Mouse (Mus musculus) left cerebral cortex, postnatal 14 days (tissue): ENCODE data around the gene Lhfpl5. TPM values are rescaled to one million over a fixed set of nuclear protein-coding genes. Genes with fewer than 3 reads are reported as not detected.
"Not testable (repeated sequence)": the region's sequence is repeated elsewhere in the genome, so short reads cannot be mapped to it uniquely, and the experiment has no call there.

Experiments used
- DNase-seq, 2 experiments: peaks; one replicate each; pipeline ENCODE4 v3.0.0; 2021 to 2022; ENCODE audit warnings: low spot score in 2 of 2, mixed read lengths in 1 of 2
- intact Hi-C: fragments of 180-260 bp; cut with DNase I; formaldehyde crosslinking; loops from one replicate; pipeline ENCODE4 v1.15.1; 2025
- long read RNA-seq, 2 experiments: library from polyadenylated mRNA; stranded (forward); transcript quantifications; one replicate each; pipeline ENCODE4 v2.0.0; 2021
- total RNA-seq, 2 experiments: library from RNA; stranded (reverse); gene quantifications; 2 replicates each; pipeline ENCODE4 v1.2.3; 2021

Gene Lhfpl5
- 1 to 10 TPM; 2.9 to 4.1 TPM for total RNA-seq
- long read RNA-seq, experiment 1, transcript Lhfpl5-201 (4 exons, 1,313 nt) = major isoform, 5 of 6 reads
- long read RNA-seq, experiment 1, partial matches to known transcripts = 1 of 6 reads
- long read RNA-seq, experiment 1, other reads (novel, unspliced or antisense) = 0 of 6 reads
- long read RNA-seq, experiment 2, partial matches to known transcripts = 0 of 3 reads
- long read RNA-seq, experiment 2, other reads (novel, unspliced or antisense) = 0 of 3 reads

DNA sequence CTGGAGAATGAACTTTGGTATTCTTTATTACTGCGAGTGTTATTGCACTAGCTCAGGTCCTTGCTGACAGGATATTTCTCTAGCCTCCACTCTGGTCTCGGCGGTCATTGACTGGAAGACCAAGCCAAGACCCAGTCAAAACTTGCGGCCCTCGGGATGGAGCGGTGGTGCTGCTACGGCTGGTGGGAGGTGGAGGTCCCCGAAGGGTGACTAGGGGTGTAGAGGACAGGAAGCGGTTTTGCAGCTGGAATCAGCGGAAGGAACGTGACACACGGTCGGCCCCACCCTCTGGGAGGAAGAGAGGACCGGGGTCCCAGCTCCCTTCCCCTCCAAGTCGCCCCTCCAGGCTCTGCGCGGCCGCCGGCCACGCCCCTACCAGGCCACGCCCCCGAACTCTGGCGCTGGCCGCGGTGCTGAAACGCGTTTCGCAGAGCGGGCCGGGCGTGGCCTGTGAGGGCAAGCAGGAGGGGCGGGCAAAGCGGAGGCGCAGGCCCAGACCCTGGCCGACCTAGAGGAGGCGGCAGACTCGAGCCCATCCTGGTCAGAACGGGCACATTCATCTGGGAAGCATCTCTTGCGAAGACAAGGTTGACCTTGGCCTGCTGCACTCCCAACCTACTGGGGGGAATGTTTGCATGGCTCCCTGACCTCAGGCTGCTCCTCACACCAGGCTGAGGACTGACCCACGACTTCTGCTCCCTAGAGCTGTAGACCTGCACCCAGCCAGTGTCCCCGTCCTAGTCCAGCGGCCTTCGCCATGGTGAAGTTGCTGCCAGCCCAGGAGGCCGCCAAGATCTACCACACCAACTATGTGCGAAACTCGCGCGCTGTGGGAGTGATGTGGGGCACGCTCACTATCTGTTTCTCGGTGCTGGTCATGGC is at the start of gene Lhfpl5:
Lhfpl5 (plus strand) TSS at position 398 of the 882 bp plus-strand sequence.
- intact Hi-C loops = no loop called here
- no peak for DNase-seq

DNA sequence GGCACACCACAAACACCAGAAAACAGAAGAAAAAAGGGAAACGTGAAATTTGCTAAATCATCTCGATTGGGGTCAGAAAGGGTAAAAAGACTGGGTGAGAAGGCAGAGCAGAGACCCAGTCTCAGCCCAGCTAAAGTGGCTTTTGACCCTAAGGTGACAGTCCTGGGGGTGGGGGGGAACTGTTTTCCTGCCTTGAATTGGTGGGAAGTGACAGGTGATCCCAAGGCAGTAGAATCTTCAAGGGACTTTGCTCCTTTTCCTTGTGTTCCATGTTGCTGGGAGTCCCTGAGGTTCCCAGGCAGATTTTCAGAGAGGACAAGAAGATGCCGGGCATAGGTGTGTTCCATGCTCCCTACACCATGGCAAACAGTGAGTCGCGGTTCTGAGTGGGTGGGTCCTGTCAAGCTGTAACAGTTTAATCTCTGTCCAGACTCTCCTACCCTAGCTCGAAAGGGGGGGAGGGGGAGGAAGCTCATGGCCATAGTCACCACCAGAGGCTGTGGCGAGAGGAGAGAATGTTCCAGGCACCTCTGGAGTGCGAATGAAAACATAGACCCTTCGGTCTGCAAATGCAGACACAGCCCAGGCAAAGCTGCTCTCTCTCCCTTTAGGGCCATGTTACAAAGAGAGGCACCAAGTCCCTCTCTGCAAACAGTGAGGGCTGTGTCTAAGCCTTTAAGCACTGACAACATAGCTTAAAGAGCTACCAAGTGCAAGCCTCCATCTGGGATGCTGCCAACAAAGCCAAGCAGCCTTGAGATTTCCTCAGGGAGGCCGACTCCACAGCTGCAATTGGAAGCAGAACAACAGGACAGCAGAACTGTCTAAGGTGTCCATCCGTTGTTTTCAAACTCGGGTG is 48.0 kb upstream of the Lhfpl5 start:
- no peak for DNase-seq
- intact Hi-C loops = loop anchor here (1.0 to 10.0 kb wide), 3 partner anchors 120 to 203 kb away; partner anchors contain the start of gene Rpl10a

DNA sequence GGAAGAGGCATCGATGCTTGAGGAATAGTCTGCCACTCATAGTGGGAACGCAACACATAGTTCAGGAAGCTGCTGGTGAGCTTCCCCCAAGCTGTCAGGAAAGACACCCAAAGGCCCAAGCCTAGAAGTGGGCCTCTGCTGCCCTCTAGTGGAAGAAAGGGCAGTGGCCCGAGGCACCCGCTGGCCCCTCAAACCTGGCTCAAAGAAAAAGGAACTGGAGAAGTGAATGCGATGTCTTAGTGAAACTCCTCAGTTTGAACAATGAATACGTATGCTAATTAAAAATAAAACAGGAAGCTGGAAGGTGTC is 47.4 kb upstream of the Lhfpl5 start:
- intact Hi-C loops = loop anchor here (1.0 to 10.0 kb wide), 3 partner anchors 121 to 203 kb away; partner anchors contain the start of gene Rpl10a
- DNase-seq = peak; percentile 92 to 93

DNA sequence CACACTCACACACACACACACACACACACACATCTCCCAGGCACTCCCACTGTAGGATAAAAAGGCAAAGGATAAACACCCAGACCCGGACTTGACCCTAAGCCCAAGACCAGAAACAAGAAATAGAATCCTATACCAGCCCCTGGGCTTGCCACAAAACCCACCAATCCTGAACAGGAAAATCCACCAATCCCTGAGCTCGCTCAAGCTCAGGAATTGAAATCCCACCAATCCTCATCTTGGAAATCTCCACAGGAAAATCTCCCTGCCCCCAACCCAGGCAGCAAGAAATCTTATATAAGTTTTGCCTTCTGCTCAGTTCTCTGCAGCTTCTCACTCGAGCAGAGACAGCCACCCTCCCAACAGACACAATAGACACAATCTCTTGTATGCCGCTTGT is 46.3 kb upstream of the Lhfpl5 start:
- intact Hi-C loops = loop anchor here (10.0 kb wide), 1 partner anchor 204 kb away; the partner anchor contains the start of gene Rpl10a
- no peak for DNase-seq

DNA sequence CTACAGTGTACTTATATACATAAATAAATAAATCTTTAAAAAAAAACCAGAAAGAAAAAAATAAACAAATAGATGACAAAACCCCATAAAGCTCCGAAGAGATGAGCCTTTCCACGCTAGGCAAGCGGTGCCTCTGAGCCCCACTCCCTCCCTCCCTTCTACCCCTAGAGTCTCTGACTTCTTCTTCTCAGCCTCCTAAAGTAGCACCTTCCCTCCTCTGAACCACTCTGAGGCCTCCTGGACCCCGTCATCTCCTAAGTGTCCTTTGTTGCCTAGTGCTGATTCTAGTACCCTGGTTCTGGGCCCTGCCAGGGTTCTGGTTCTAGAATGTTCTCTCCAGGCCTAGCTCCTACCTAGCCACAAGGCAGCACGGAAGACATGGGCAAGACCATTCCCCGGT is 44.9 kb upstream of the Lhfpl5 start, which contains the start of gene Armc12:
Armc12 (plus strand) TSS at position 301 of the 400 bp plus-strand sequence.
- intact Hi-C loops = no loop called here
- no peak for DNase-seq

DNA sequence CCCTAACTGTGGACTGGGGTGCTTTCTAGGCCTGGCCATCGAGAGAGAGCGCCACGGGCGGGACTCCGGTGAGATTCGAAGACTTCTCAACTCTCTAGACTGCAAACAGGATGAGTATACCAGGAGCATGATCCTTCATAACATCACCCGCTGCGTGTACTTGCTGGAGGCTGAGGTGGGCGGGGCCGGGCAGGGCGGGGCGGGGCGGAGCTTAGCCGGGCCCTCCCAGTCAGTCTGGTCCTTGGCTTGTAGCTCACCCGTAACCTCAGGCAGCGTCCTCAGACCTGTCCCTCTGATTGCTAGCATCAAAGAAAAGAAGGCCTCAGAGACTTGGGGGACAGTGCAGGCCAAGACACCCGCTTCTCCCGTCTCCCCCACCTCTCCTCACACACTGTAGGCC is 43.5 kb upstream of the Lhfpl5 start:
- DNase-seq = no peak
- intact Hi-C loops = no loop called here

DNA sequence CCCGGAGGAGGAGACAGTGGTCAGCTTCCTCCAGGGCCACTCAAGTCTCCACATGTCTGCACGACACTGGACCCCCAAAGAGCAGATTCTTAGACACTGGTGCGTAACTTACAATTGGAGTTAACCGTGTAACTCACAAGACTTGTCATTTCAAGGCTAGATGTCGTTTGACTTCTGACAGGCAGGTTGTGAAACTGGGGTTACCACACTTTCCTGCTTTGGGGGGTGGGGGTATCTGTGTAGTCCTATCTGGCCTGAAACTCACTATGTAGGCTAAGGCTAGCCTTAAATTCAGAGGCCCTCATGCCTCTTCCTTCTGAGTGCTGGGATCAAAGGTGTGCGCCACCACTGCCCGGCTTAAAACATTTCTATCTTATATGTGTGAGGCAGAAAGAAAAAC is 42.9 kb upstream of the Lhfpl5 start:
- DNase-seq = no peak
- intact Hi-C loops = no loop called here

DNA sequence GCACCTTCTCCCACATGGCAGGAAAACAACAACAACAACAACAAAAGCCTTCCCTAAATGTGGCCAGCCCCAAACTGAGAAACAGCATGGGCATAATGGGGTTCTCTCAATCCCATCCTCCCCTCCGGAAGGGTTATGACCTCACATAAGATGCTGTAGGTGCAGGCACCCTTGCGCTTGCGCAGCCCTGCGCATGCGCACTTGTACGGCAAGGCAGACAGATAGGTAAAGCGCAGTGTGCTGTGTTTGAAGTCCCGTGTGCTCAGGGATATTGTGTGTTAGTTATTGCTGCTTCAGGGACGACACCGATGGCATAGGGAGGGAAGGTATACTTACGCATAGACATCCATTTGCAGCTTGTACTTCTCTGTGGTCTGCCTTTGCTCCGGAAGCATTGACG is 42.1 kb upstream of the Lhfpl5 start:
- no peak for DNase-seq
- intact Hi-C loops = no loop called here

DNA sequence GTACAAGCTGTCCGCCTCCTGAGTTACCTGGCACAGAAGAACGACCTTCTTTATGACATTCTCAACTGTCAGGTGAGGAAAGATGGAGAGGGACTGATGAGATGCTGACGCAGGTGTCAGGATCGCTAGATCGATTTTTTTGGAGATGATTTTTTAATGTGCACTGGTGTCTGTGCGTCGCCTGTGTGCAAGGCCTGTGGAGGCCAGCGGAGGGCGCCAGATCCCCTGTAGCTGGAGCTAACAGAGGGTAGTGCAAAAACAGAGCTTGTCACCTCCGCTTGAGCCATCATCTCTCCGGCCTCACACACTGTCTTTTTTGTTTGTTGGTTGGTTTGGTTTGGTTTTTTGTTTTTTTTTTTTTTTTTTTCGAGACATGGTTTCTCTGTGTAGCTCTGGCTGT is 37.6 kb upstream of the Lhfpl5 start:
- DNase-seq = no peak
- intact Hi-C loops = no loop called here

DNA sequence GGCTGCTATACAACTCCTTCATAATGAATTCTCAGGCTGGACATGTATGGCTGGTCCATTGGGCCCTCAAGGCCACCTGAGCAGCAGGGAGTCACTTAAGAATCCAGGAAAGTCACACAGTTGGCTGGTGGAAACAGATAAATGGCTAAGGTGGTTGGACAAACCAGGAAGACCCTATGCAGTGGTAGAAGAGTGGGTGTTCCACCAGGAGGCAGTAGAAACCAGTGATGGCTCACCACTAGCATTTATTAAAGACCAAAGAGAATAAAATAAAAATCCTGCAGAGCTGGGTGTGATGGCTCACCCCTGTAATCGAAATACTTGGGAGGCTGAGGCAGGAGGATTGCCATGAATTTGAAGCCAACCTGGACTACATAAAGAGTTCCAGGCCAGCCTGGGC is 28.5 kb upstream of the Lhfpl5 start:
- intact Hi-C loops = no loop called here

DNA sequence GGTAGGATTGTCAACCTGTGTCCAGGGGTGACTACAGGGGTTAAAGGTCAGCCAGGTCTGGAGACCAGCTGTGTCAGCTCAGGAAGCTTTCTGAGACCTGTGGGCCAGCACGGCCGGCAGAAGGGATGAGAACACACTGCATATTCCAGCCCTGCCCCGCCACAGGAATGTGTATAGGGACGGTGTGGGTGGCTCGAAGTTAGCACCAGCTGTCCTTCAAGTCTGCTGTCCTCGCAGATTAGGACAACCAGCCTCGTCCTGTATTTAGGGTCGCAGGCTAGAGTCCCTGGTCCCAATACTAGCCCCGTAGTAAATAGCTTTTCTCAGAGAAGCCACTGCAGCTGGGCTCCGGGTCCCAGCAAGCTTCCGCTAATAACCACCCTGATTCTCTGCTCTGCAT is 26.9 kb upstream of the Lhfpl5 start:
- intact Hi-C loops = no loop called here
- DNase-seq = no peak

More for the DNA sequence above, 28.5 kb upstream of the Lhfpl5 start:
- no peak for DNase-seq

DNA sequence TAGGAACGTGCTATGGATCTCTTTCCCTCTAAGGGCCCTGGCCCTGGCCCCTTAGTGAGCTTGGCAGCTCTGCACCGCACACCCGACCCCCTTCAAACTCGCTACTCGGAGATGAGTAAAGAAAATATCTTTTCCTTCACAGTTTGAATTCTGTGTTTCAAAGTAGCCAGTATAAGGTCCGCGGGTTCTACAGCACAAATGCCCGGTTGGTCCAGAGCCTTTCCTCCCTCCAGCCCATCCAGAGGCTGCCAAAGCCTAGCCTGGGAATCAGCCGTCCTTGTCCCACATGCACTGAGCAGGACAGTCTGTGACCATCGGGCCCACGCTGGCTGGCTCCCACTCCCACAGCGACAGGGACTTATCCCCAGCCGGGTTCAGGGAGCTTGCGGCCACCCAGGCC is 26.3 kb upstream of the Lhfpl5 start, which contains the start of gene Clpsl2:
Clpsl2 (plus strand) TSS at position 301 of the 400 bp plus-strand sequence.
- intact Hi-C loops = no loop called here
- DNase-seq = no peak

DNA sequence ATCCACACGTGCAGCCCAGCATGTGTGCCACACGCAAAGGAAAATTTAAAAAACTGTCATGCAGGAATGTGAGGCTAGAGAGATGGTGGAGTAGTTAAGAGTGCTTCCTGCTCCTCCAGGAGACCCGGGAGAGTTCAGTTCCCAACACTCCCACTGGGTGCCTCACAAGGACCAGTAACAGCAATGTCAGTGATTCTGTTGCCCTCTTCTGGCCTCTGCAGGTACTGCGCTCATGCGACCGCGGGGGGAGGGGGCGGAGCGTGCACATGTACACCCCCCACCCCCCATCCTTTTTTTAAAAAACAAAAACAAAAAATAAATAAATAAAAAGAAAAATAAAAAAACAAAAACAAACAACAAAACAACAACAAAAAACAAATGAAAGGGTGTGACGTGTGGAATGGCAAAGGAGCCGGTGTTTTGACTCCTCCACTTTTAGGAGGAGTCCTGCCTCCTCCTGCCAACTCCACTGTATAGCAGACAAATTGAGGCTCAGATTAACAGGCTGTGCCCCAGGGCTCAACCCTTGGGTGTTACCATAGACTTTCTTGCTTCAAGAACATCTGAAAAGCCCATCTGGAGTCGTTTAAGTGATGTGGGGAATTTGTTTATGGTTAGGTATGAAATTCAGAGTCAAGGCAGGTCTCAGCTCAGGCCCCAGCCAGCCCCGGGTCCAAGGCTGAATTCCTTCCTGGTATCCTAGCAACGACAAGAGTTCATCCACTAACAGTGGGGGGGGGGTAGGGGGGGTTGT is 22.2 kb upstream of the Lhfpl5 start:
- DNase-seq = peak; percentile 74 to 90
- intact Hi-C loops = no loop called here

DNA sequence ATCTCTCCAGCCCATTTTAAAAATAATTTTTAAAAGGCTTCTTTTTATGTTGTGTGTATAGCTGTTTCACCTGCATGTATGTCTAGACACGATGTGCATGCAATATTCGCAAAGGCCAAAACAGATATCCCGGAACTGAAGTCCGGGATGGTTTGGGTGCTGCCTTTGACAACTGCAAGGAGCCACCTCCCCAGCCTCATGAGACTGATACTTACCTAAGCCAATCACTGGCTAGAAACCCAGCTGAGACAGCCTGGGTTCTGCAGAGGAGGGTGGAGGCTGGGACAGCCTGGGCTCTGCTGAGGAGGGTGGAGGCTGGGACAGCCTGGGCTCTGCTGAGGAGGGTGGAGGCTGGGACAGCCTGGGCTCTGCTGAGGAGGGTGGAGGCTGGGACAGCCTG is 21.4 kb upstream of the Lhfpl5 start:
- intact Hi-C loops, DNase-seq: not testable (repeated sequence)

DNA sequence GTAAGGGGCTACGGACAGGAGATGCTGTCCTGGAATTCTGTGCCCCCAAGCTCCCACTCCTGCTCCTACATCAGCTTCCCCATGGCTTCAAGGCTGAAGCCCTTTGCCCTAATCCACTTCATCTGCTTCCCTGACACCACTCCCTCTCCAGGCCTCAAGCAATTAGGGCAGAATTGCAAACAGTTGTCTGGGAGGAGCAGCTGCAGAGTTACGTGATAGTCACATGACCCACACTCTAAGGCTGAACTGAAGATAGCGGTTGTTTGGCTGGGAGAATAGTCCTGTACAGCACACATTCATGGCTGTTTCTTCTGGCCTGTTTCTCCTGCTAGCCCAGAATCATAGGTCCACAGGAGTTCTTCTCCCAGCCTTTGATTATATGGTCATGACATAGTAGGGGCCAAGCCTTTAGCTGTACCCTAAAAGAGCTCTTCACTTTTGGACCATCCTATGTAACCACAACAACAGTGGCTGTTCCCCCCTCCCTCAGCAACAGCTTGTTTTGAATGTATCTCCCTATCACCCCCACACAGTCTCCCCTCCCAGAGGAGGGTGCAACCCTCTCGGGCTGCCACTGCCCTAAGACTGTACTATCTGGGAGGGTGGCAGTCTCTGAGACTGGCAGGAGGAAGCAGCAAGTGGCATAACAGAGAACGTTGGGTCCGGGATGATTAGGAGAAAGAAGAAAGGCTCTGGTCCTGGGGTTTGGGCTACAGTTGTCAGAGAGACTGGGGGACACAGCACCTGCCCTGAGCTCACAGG is 18.6 kb upstream of the Lhfpl5 start:
- DNase-seq = no peak
- intact Hi-C loops = no loop called here

DNA sequence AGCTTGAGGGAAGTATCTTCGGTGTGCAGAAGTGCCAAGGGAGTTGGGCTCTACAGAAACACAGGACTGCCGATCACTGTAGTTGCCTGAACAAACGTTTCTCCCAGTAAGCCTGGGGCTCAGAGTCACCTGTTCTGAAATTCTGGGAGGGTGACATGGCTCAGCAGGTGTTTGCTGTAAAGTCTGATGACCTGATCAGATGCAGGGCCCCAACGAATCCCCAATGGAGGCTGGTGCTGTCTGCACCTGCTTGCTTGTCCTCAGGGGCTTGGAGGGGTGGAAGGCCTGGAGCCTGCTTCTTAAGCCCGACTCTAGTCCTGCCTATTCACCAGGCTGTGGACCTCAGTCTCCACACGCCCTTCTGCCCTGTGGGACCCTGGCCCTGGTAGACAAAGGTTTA is 17.7 kb upstream of the Lhfpl5 start:
- DNase-seq = no peak
- intact Hi-C loops = no loop called here

DNA sequence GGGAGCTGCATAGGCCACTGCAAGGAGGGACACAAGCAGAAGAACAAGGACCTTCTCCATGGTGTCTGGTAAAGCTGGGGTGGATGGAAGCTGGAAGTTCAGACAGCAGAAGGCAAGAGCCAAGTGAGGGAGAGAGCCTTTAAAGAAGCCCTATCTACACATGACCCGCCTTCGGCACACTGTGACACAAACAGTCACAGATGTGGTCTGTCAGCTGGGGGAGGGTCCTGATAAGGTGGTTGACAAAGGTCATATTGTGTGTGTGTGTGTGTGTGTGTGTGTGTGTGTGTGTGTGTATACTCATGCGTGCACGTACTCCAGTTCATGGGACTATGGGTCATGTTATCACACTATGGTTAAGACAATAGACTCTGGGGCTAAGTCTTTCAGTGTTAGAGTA is 14.8 kb upstream of the Lhfpl5 start, which contains the start of gene Clps:
Clps (minus strand) TSS at position 169 of the 400 bp plus-strand sequence.
- intact Hi-C loops = no loop called here
- DNase-seq = no peak

DNA sequence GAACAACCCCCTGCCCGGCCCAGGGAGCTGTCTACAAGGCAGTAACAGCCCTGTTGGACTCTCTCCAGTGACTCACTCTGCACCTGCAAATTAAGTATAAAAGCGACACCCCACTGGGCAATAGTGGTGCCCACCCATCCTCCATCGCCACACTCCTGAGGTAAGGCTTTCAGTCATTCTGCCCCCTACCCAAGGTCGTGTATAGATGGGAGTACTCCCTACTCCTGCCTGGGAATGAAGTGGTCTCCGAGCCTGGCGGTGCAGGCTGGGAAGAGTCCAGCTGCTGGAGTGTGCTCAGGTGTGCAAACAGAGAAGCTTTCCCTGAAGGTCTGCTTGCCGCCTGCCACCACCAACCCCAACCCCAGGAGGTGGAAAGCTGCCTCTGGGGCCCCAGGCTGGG is 13.8 kb upstream of the Lhfpl5 start:
- intact Hi-C loops = no loop called here

More for the DNA sequence above, 13.8 kb upstream of the Lhfpl5 start:
- no peak for DNase-seq
